In genomic region chr16:21423546-21423910, GRCm38 (mm10) we compare ENCODE assay signal across 8 mouse cellular contexts. TPM values are rescaled to one million over a fixed set of nuclear protein-coding genes. Genes with fewer than 3 reads are reported as not detected.
DNase-seq lines count a peak whose midpoint lies in the region; ATAC-seq and TF ChIP-seq lines count a peak whose summit lies in the region.

No protein-coding gene starts in this region.

- H3K9me3 ChIP-seq in MEL (replicated peaks; ENCODE audit: insufficient read depth, low read length), result no peaks in the 10 kb centered on the region
- no peaks in the 10 kb centered on the region for H3K9me3 ChIP-seq in forebrain, embryonic 14.5 days (replicated peaks; ENCODE audit: control insufficient read depth, low read length)
- no peaks in the 10 kb centered on the region for H3K9me3 ChIP-seq in liver, embryonic 12.5 days (replicated peaks)
- H3K9me3 ChIP-seq in neural tube, embryonic 13.5 days, result no peaks in the 10 kb centered on the region

- peak; percentile 60; the same call in 1 of the 2 replicates for ATAC-seq in forebrain, embryonic 14.5 days
- peak; percentile 55; the same call in 1 of the 2 replicates for ATAC-seq in liver, embryonic 12.5 days
- peak; percentile 72 for ATAC-seq in neural tube, embryonic 13.5 days (ENCODE audit: low read depth)

- no peak for TF ChIP-seq POLR2A in MEL (IDR thresholded peaks at IDR 0.05; ENCODE audit: control insufficient read depth in 1 of 2, insufficient read depth in 1 of 2, low read depth in 1 of 2, low read length in 2 of 2, poor library complexity in 1 of 2)

- WGBS in forebrain, embryonic 14.5 days, result 4% methylated on average over 10 of the region's 10 CpGs
- WGBS in liver, embryonic 12.5 days (ENCODE audit: insufficient replicate concordance), result 3% methylated on average over 10 of the region's 10 CpGs
- WGBS in neural tube, embryonic 13.5 days, result 4% methylated on average over 10 of the region's 10 CpGs

- no peak for TF ChIP-seq CTCF in MEL (IDR thresholded peaks at IDR 0.05 in 2 of 3, conservative IDR thresholded peaks at IDR 0.05 in 1 of 3; ENCODE audit: control insufficient read depth in 1 of 3, insufficient read depth in 1 of 3, low read depth in 2 of 3, low read length in 3 of 3, poor library complexity in 1 of 3, severe bottlenecking in 1 of 3)

- peaks cover 10 to 11% of the 10 kb centered on the region in 2 experiments for H3K4me1 ChIP-seq in MEL (ENCODE audit: control insufficient read depth in 1 of 2, insufficient read depth in 2 of 2, low read length in 2 of 2)
- peaks cover 7% of the 10 kb centered on the region for H3K4me1 ChIP-seq in forebrain, embryonic 14.5 days (ENCODE audit: control insufficient read depth, insufficient read depth, low read length)
- peaks cover 25% of the 10 kb centered on the region for H3K4me1 ChIP-seq in liver, embryonic 12.5 days
- peaks cover 13% of the 10 kb centered on the region for H3K4me1 ChIP-seq in neural tube, embryonic 13.5 days (replicated peaks)

- peaks cover 0 to 11% of the 10 kb centered on the region in 2 experiments; a peak in 2 of 4 replicates for H3K36me3 ChIP-seq in MEL (ENCODE audit: control insufficient read depth in 1 of 2, insufficient read depth in 2 of 2, low read length in 2 of 2)
- H3K36me3 ChIP-seq in forebrain, embryonic 14.5 days (ENCODE audit: control insufficient read depth, insufficient read depth, low read length), result no peaks in the 10 kb centered on the region
- no peaks in the 10 kb centered on the region for H3K36me3 ChIP-seq in liver, embryonic 12.5 days
- no peaks in the 10 kb centered on the region for H3K36me3 ChIP-seq in neural tube, embryonic 13.5 days

- H3K27ac ChIP-seq in MEL (ENCODE audit: control insufficient read depth, low read depth, low read length), result peak overlapping the region; percentile 43
- no peak overlapping the region for H3K27ac ChIP-seq in forebrain, embryonic 14.5 days (ENCODE audit: low read depth, low read length)
- H3K27ac ChIP-seq in liver, embryonic 12.5 days, result peak overlapping the region; percentile 87
- peak overlapping the region; percentile 76 for H3K27ac ChIP-seq in neural tube, embryonic 13.5 days (replicated peaks)

- H3K4me3 ChIP-seq in MEL (ENCODE audit: control insufficient read depth in 1 of 2, insufficient read depth in 1 of 2, low read depth in 2 of 2, low read length in 2 of 2), result peak overlapping the region; percentile 84 to 93
- H3K4me3 ChIP-seq in forebrain, embryonic 14.5 days (ENCODE audit: low read depth, low read length), result peak overlapping the region; percentile 82
- peak overlapping the region; percentile 89 for H3K4me3 ChIP-seq in liver, embryonic 12.5 days
- peak overlapping the region; percentile 91 for H3K4me3 ChIP-seq in neural tube, embryonic 13.5 days

- DNase-seq in embryo, embryonic 11 days, result peak; percentile 69
- DNase-seq in embryo, embryonic 9.5 days (ENCODE audit: extremely low spot score), result no peak
- peak; percentile 79 for DNase-seq in MEL (ENCODE audit: low read depth, low spot score)
- peak; percentile 47 for DNase-seq in forebrain, embryonic 14.5 days (ENCODE audit: low spot score)
- DNase-seq in ovary, adult 18-20 months (ENCODE audit: low spot score), result no peak
- no peak for DNase-seq in cerebellum, postnatal 36 days

- peak overlapping the region; percentile 96 for H3K4me2 ChIP-seq in forebrain, embryonic 14.5 days (ENCODE audit: low read length)
- peak overlapping the region; percentile 97 for H3K4me2 ChIP-seq in liver, embryonic 12.5 days
- H3K4me2 ChIP-seq in neural tube, embryonic 13.5 days, result peak overlapping the region; percentile 94

- no peaks in the 10 kb centered on the region for H3K27me3 ChIP-seq in MEL (ENCODE audit: control insufficient read depth in 1 of 2, insufficient read depth in 2 of 2, low read length in 2 of 2)
- H3K27me3 ChIP-seq in forebrain, embryonic 14.5 days (replicated peaks; ENCODE audit: control insufficient read depth, insufficient read depth, low read length), result no peaks in the 10 kb centered on the region
- H3K27me3 ChIP-seq in liver, embryonic 12.5 days (replicated peaks), result no peaks in the 10 kb centered on the region
- no peaks in the 10 kb centered on the region for H3K27me3 ChIP-seq in neural tube, embryonic 13.5 days

- peaks cover 6% of the 10 kb centered on the region for H3K79me2 ChIP-seq in MEL (ENCODE audit: control insufficient read depth, insufficient read depth, low read length, poor library complexity)

- peak overlapping the region; percentile 94 for H3K9ac ChIP-seq in MEL (ENCODE audit: control insufficient read depth, low read depth, low read length, poor library complexity, severe bottlenecking)
- H3K9ac ChIP-seq in forebrain, embryonic 14.5 days (ENCODE audit: low read length), result peak overlapping the region; percentile 85
- H3K9ac ChIP-seq in liver, embryonic 12.5 days, result peak overlapping the region; percentile 93
- peak overlapping the region; percentile 95 for H3K9ac ChIP-seq in neural tube, embryonic 13.5 days

- TF ChIP-seq EP300 in MEL (IDR thresholded peaks at IDR 0.05; ENCODE audit: low read depth in 1 of 2, low read length in 2 of 2), result no peak

- no peak for TF ChIP-seq RAD21 in MEL (IDR thresholded peaks at IDR 0.05; ENCODE audit: low read depth, low read length)

TF ChIP-seq in MEL, 35 proteins besides CTCF, POLR2A, EP300 and RAD21:
- peak; percentile 44; the same call in 1 of the 2 replicates for TF ChIP-seq SIN3A (IDR thresholded peaks at IDR 0.05; ENCODE audit: low read length)
- peak; percentile 34; the same call in 1 of the 2 replicates for TF ChIP-seq HCFC1 (IDR thresholded peaks at IDR 0.05; ENCODE audit: low read depth, low read length)
- TF ChIP-seq BHLHE40 (IDR thresholded peaks at IDR 0.05; ENCODE audit: borderline replicate concordance, low read depth, low read length), result peak; percentile 22; the same call in 1 of the 2 replicates
- 0 out of 2 replicates have a peak, but pooled peaks have one; percentile 14 for TF ChIP-seq ETS1 (IDR thresholded peaks at IDR 0.05; ENCODE audit: low read depth, low read length)
- TF ChIP-seq MEF2A (IDR thresholded peaks at IDR 0.05; ENCODE audit: extremely low read depth, insufficient replicate concordance, low read depth, low read length, poor library complexity, severe bottlenecking), result no peak

RNA-seq across cellular contexts. Expression of gene Vps8, which starts 0.6 kb away (rescaled TPM):
- total RNA-seq in MEL (2012; rRNA removed), result 10.5 TPM in 2 replicates
- polyA plus RNA-seq in MEL (2012; ENCODE audit: insufficient read depth in 1 of 2, insufficient read length in 2 of 2, low read depth in 1 of 2, low replicate concordance in 2 of 2, missing spikeins in 1 of 2), result 10 to 100 TPM in 1 of 2 experiments, not detected in 1; 14.0 TPM
- 33.0 and 36.9 TPM in 2 replicates for polyA plus RNA-seq in forebrain, embryonic 14.5 days (2014; fragmentation: Nextera tagmentation; extraction: Ambion mirVana)
- 10.0 and 11.5 TPM in 2 replicates for polyA plus RNA-seq in liver, embryonic 12.5 days (2016; fragmentation: Nextera tagmentation; extraction: Ambion mirVana)
- 26.7 and 26.9 TPM in 2 replicates for polyA plus RNA-seq in neural tube, embryonic 13.5 days (2015; fragmentation: Nextera tagmentation; extraction: Ambion mirVana)

Comparison
In these comparisons a context has a peak if more than half of its experiments do, and no peak if none do; other contexts are left out.
1. DNase-seq: peak in embryo, embryonic 11 days (single experiment), MEL (single experiment) and forebrain, embryonic 14.5 days (single experiment); none in embryo, embryonic 9.5 days (single experiment), ovary, adult 18-20 months (single experiment) and cerebellum, postnatal 36 days (0 of 2).
2. Peak in every context shown above with its lines, with median percentiles within 50 percentile points of each other: H3K4me3 ChIP-seq, H3K9ac ChIP-seq, ATAC-seq and H3K4me2 ChIP-seq.